Comparison of ENCODE assay signal across 7 mouse cellular contexts in genomic region chr4:130389496-130389895, GRCm38 (mm10). TPM values are rescaled to one million over a fixed set of nuclear protein-coding genes. Genes with fewer than 3 reads are reported as not detected.
A peak's percentile ranks its signal among the peaks of the same experiment; 100 is the strongest.
DNase-seq lines count a peak whose midpoint lies in the region; ATAC-seq and TF ChIP-seq lines count a peak whose summit lies in the region.

No protein-coding gene starts in this region.

- no peak overlapping the region for H3K4me3 ChIP-seq in layer of hippocampus, adult 2 months
- no peak overlapping the region for H3K4me3 ChIP-seq in liver, embryonic 12.5 days

- peak; percentile 6 for DNase-seq in urinary bladder, postnatal 25 days (ENCODE audit: low spot score)
- DNase-seq in urinary bladder, adult 18-20 months (ENCODE audit: low spot score in 2 of 2) = no peak
- DNase-seq in gastrocnemius, adult 8-10 months (ENCODE audit: low spot score in 2 of 2) = peak; percentile 64 to 87
- DNase-seq in layer of hippocampus, adult 2 months (ENCODE audit: low spot score in 2 of 2) = peak; percentile 24 to 39
- peak; percentile 27 for DNase-seq in right cerebral cortex, postnatal 14 days

- peaks cover 67% of the 10 kb centered on the region for H3K36me3 ChIP-seq in liver, embryonic 12.5 days

- H3K4me2 ChIP-seq in liver, embryonic 12.5 days = no peak overlapping the region

- 90% methylated on average over 6 of the region's 6 CpGs for WGBS in liver, embryonic 12.5 days (ENCODE audit: insufficient replicate concordance)

- TF ChIP-seq CTCF in layer of hippocampus, adult 2 months (conservative IDR thresholded peaks at IDR 0.05) = no peak

- H3K27me3 ChIP-seq in liver, embryonic 12.5 days (replicated peaks) = no peaks in the 10 kb centered on the region

- H3K9ac ChIP-seq in liver, embryonic 12.5 days = no peak overlapping the region

- no peaks in the 10 kb centered on the region for H3K9me3 ChIP-seq in liver, embryonic 12.5 days (replicated peaks)

- no peaks in the 10 kb centered on the region for H3K4me1 ChIP-seq in liver, embryonic 12.5 days

- no peak for ATAC-seq in liver, embryonic 12.5 days
- no peak for ATAC-seq in inflammation-experienced regulatory T-cells, adult 6 months

- peak overlapping the region; percentile 51; the same call in 1 of the 2 replicates for H3K27ac ChIP-seq in layer of hippocampus, adult 2 months
- no peak overlapping the region for H3K27ac ChIP-seq in liver, embryonic 12.5 days

RNA-seq across cellular contexts. Expression of gene Snrnp40, which starts 29.6 kb away (rescaled TPM):
- 10 to 100 TPM; 10.9 to 14.5 (median 12.6) TPM for total RNA-seq in gastrocnemius, adult 8-10 months (2022)
- total RNA-seq in layer of hippocampus, adult 2 months (2021) = 10 to 100 TPM; 32.4 to 33.8 TPM
- polyA plus RNA-seq in liver, embryonic 12.5 days (2016; fragmentation: Nextera tagmentation; extraction: Ambion mirVana) = 112 and 119 TPM in 2 replicates
- polyA plus RNA-seq in inflammation-experienced regulatory T-cells, adult 6 months (2017; shearing (Covaris generic)) = 10 to 100 TPM; 53.6 to 63.4 (median 62.1) TPM

RNA-seq across cellular contexts. Expression of gene Zcchc17, which starts 29.8 kb away (rescaled TPM):
- total RNA-seq in gastrocnemius, adult 8-10 months (2022) = 10 to 100 TPM; 33.9 to 46.4 (median 43.9) TPM
- 10 to 100 TPM; 66.1 to 66.5 TPM for total RNA-seq in layer of hippocampus, adult 2 months (2021)
- 52.1 and 52.9 TPM in 2 replicates for polyA plus RNA-seq in liver, embryonic 12.5 days (2016; fragmentation: Nextera tagmentation; extraction: Ambion mirVana)
- polyA plus RNA-seq in inflammation-experienced regulatory T-cells, adult 6 months (2017; shearing (Covaris generic)) = 10 to 100 TPM; 69.3 to 84.5 (median 79.9) TPM

Comparison
In these comparisons a context has a peak if more than half of its experiments do, and no peak if none do; other contexts are left out.
1. DNase-seq: peak in urinary bladder, postnatal 25 days (single experiment), gastrocnemius, adult 8-10 months (2 of 2), layer of hippocampus, adult 2 months (2 of 2) and right cerebral cortex, postnatal 14 days (single experiment); none in urinary bladder, adult 18-20 months (0 of 2).